Mouse (Mus musculus): ENCODE results near the gene Lactb. TPM values are rescaled to one million over a fixed set of nuclear protein-coding genes. Genes with fewer than 3 reads are reported as not detected.
"Not testable (repeated sequence)": the region's sequence is repeated elsewhere in the genome, so short reads cannot be mapped to it uniquely, and the experiment has no call there.

Lactb gene
- polyA plus RNA-seq, 2 experiments, result 5.6 to 7.7 TPM

DNA sequence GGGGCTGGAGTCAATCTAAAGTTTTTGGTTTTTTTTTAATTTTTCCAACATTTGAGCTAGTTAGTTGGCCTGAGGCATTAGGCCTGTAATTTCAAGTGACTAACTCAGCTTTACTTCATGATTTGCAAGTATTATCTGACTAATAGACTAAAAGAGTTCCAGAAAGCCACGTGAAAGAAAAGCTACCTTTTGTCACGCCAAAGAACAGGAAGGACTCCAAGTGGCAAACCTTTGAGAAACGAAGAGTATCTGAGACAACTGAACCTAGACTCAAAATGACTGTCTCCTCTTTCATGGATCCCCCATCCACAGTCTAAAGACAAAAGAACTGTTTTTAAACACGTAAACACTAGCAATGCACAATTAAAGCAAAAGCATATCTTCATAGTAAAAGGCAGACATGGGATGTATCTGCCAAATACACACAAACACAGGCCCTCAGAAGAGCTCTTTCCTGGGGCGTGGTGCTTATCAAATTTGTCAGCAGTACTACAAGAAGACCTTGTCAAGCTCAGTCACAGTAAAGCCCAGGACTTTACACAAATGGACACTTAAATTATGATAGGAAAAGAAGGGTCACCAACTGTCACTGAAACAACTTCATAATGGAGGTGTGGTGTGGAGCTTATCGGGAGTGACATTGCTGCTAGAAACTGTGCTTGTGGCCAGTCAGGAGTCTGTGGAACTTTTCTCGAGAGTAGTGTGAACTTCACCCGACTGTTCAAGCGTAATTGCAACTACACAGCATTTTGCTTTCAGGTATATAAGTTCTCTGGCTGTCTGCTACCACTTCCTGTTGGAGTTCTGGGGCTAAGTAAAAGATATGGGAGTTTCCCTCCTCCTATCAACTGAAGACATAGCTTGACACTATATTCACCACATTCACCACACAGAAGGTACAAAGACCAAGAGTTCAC, 59.2 kb downstream of the Lactb start:
- Histone ChIP-seq H3K36me3 (replicated peaks; ENCODE audit: control insufficient read depth, insufficient read depth, low read depth) (peaks cover 14% of the 10 kb centered on the region), H3K9me3 (ENCODE audit: control insufficient read depth, low read length) (no peaks in the 10 kb centered on the region), H3K27me3 (ENCODE audit: control insufficient read depth, insufficient read depth, low read length) (no peaks in the 10 kb centered on the region), H3K27ac (peak overlapping the region; percentile 97), H3K4me2 (ENCODE audit: low read depth) (peak overlapping the region; percentile 74), H3K9ac (replicated peaks) (peak overlapping the region; percentile 73), H3K4me3 (ENCODE audit: insufficient read depth in 1 of 2, low read depth in 2 of 2, low read length in 2 of 2) (peak overlapping the region; percentile 55 to 96), H3K4me1 (replicated peaks; ENCODE audit: control insufficient read depth in 2 of 2, insufficient read depth in 2 of 2, low read length in 1 of 2) (peaks cover 67 to 70% of the 10 kb centered on the region in 2 experiments)
- ATAC-seq (ENCODE audit: insufficient read depth) (peak; percentile 68), DNase-seq (ENCODE audit: low read depth in 3 of 3, low spot score in 3 of 3) (peak; percentile 74 to 81 (median 80))
- TF ChIP-seq CTCF (IDR thresholded peaks at IDR 0.05; ENCODE audit: low read depth), result no peak
- TF ChIP-seq EP300 (IDR thresholded peaks at IDR 0.05; ENCODE audit: low read depth), result peak; percentile 83
- WGBS (ENCODE audit: insufficient replicate concordance), result 7% methylated on average over 9 of the region's 9 CpGs

- peak overlapping the region; percentile 97 for H3K27ac ChIP-seq
- TF ChIP-seq EP300 (IDR thresholded peaks at IDR 0.05; ENCODE audit: low read depth), result no peak; the same call in 1 of the 2 replicates
- no peaks in the 10 kb centered on the region for H3K9me3 ChIP-seq (ENCODE audit: control insufficient read depth, low read length)
- DNase-seq (ENCODE audit: low read depth in 3 of 3, low spot score in 3 of 3), result no peak
- peak overlapping the region in 1 of 2 experiments; percentile 96; a peak in 2 of 4 replicates for H3K4me3 ChIP-seq (ENCODE audit: insufficient read depth in 1 of 2, low read depth in 2 of 2, low read length in 2 of 2)
- H3K9ac ChIP-seq (replicated peaks), result peak overlapping the region; percentile 48
- whole genome bisulfite sequencing (ENCODE audit: insufficient replicate concordance), result 31% methylated on average over 5 of the region's 5 CpGs
- H3K27me3 ChIP-seq (ENCODE audit: control insufficient read depth, insufficient read depth, low read length), result no peaks in the 10 kb centered on the region
- peak overlapping the region; percentile 74 for H3K4me2 ChIP-seq (ENCODE audit: low read depth)
- ATAC-seq (ENCODE audit: insufficient read depth), result no peak
- H3K36me3 ChIP-seq (replicated peaks; ENCODE audit: control insufficient read depth, insufficient read depth, low read depth), result peaks cover 16% of the 10 kb centered on the region
- peaks cover 70% of the 10 kb centered on the region in 2 experiments for H3K4me1 ChIP-seq (replicated peaks; ENCODE audit: control insufficient read depth in 2 of 2, insufficient read depth in 2 of 2, low read length in 1 of 2)
These were observed 59.9 kb downstream of the Lactb start for GRCm38 (mm10) chr9:66915401-66915800.

DNA sequence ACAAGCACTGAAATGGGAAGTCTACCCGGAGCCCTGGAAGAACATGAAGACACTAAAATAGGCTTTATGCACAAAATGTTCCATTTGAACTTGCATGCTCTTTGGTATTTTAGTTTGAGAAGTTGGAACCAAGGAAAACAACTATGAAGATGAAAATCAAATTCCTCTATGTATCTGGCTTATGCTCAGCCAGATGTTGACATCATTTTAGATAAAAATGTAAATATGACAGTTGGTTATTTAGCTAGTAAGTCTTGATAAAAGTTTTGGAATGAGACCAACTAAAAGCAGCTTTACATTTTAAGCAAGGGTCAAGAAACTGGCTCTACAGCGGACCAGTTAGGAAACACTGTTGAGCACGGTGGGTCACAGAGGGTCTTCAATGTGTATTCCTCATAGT, 60.7 kb downstream of the Lactb start:
- Histone ChIP-seq H3K4me3 (ENCODE audit: insufficient read depth in 1 of 2, low read depth in 2 of 2, low read length in 2 of 2) (no peak overlapping the region; a peak in 1 of 4 replicates), H3K27me3 (ENCODE audit: control insufficient read depth, insufficient read depth, low read length) (no peaks in the 10 kb centered on the region), H3K36me3 (replicated peaks; ENCODE audit: control insufficient read depth, insufficient read depth, low read depth) (peaks cover 16% of the 10 kb centered on the region), H3K9ac (replicated peaks) (no peak overlapping the region; the same call in 1 of the 2 replicates), H3K4me1 (replicated peaks; ENCODE audit: control insufficient read depth in 2 of 2, insufficient read depth in 2 of 2, low read length in 1 of 2) (peaks cover 76 to 77% of the 10 kb centered on the region in 2 experiments), H3K4me2 (ENCODE audit: low read depth) (peak overlapping the region; percentile 74), H3K27ac (peak overlapping the region; percentile 97), H3K9me3 (ENCODE audit: control insufficient read depth, low read length) (no peaks in the 10 kb centered on the region)
- DNase-seq (ENCODE audit: low read depth in 3 of 3, low spot score in 3 of 3) (no peak), ATAC-seq (ENCODE audit: insufficient read depth) (no peak)
- TF ChIP-seq EP300 (IDR thresholded peaks at IDR 0.05; ENCODE audit: low read depth) (peak; percentile 22; the same call in 1 of the 2 replicates), CTCF (IDR thresholded peaks at IDR 0.05; ENCODE audit: low read depth) (no peak)
- 58% methylated on average over 3 of the region's 3 CpGs for WGBS (ENCODE audit: insufficient replicate concordance)

DNA sequence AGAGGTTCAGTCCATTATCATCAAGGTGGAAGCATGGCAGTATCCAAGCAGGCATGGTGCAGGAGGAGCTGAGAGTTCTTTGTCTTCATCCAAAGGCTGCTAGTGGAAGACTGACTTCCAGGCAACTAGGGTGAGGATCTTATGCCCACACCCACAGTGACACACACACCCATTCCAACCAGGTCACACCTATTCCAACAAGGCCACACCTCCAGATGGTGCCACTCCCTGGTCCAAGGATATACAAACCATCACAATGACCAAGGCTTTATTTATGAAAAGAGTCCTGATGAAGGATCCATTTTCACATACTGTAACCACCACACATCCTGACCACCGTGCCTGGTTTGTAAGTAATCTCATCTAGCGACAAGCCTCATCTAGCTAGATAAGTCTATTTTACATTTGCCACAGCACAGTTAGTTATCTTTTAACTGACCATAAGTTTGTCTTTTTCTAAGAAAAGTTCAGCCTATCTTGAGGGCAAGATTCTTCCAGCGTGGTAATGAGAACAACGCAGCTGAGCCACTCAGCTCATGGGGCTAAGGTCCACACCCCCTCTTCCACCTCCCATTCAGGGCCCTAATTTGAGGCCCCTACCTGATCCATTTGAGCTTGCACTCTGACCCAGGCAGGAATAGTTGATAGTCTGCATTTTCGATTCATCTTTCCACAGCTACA, 61.9 kb downstream of the Lactb start:
- peak; percentile 36; the same call in 1 of the 2 replicates for TF ChIP-seq EP300 (IDR thresholded peaks at IDR 0.05; ENCODE audit: low read depth)
- Histone ChIP-seq H3K4me1 (replicated peaks; ENCODE audit: control insufficient read depth in 2 of 2, insufficient read depth in 2 of 2, low read length in 1 of 2) (peaks cover 79 to 82% of the 10 kb centered on the region in 2 experiments), H3K27ac (peak overlapping the region; percentile 97), H3K4me2 (ENCODE audit: low read depth) (peak overlapping the region; percentile 74), H3K4me3 (ENCODE audit: insufficient read depth in 1 of 2, low read depth in 2 of 2, low read length in 2 of 2) (peak overlapping the region; percentile 42 to 47; a peak in 3 of 4 replicates), H3K9ac (replicated peaks) (peak overlapping the region; percentile 52), H3K36me3 (replicated peaks; ENCODE audit: control insufficient read depth, insufficient read depth, low read depth) (peaks cover 16% of the 10 kb centered on the region)
- not testable (repeated sequence) for DNase-seq (ENCODE audit: low read depth in 3 of 3, low spot score in 3 of 3); H3K27me3 ChIP-seq (ENCODE audit: control insufficient read depth, insufficient read depth, low read length); H3K9me3 ChIP-seq (ENCODE audit: control insufficient read depth, low read length)
- peak; percentile 55 for ATAC-seq (ENCODE audit: insufficient read depth)
- WGBS (ENCODE audit: insufficient replicate concordance), result 26% methylated on average over 5 of the region's 5 CpGs

DNA sequence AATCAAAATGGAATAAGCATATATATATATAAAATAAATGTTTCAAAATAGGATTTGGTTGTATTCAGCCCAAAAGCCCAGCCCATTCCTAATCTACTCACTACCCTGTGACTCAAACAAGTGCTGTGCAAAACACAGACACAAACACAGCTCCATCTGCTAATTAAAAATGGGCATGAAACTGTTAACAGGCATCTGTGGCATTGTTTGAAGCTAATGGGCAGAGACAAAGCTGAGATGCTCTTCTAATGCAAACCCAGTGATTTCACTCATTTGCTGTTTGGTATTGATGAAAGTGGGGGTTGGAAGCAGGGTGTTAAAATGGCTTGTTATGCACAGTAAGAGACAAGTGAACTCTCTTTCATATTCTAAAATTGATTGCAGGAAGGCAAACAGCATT, 63.0 kb downstream of the Lactb start:
- Histone ChIP-seq H3K4me2 (ENCODE audit: low read depth) (peak overlapping the region; percentile 74), H3K27ac (peak overlapping the region; percentile 32), H3K4me3 (ENCODE audit: insufficient read depth in 1 of 2, low read depth in 2 of 2, low read length in 2 of 2) (peak overlapping the region; percentile 47 to 52), H3K9me3 (ENCODE audit: control insufficient read depth, low read length) (no peaks in the 10 kb centered on the region), H3K4me1 (replicated peaks; ENCODE audit: control insufficient read depth in 2 of 2, insufficient read depth in 2 of 2, low read length in 1 of 2) (peaks cover 75 to 79% of the 10 kb centered on the region in 2 experiments), H3K9ac (replicated peaks) (peak overlapping the region; percentile 52), H3K27me3 (ENCODE audit: control insufficient read depth, insufficient read depth, low read length) (no peaks in the 10 kb centered on the region), H3K36me3 (replicated peaks; ENCODE audit: control insufficient read depth, insufficient read depth, low read depth) (peaks cover 16% of the 10 kb centered on the region)
- ATAC-seq (ENCODE audit: insufficient read depth), result no peak
- no peak for TF ChIP-seq EP300 (IDR thresholded peaks at IDR 0.05; ENCODE audit: low read depth)
- no peak for DNase-seq (ENCODE audit: low read depth in 3 of 3, low spot score in 3 of 3)
